Mouse (Mus musculus): ENCODE measurements around the gene Slx1b. TPM values are rescaled to one million over a fixed set of nuclear protein-coding genes. Genes with fewer than 3 reads are reported as not detected.

The Slx1b gene
- polyA plus RNA-seq, 1 experiment from 2014 or later = 3.0 TPM

DNA sequence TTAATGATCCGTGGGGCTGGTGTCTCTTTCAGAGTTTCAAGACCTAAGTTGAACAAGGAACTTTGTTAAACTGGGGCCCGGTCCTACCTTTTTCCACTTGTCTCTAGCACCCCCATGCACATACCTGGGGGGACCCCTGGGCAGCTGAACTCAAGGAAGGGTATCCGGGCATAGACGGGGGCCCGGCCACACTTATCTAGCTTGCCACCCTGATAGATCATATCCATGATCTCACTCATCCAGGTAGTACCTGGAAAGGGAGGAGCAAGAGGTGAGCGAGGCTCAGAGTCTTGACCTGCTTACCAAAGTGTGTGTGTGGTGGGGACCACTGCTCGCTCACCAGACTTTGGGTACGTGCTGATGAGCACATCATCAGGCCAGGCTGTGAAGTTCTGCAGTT, 20.5 kb downstream of the Slx1b start:
- Histone ChIP-seq H3K36me3 (replicated peaks) (peaks cover 47% of the 10 kb centered on the region), H3K4me1 (replicated peaks) (peaks cover 27% of the 10 kb centered on the region), H3K4me2 (peak overlapping the region; percentile 44; the same call in 1 of the 2 replicates), H3K27me3 (no peaks in the 10 kb centered on the region), H3K27ac (replicated peaks) (no peak overlapping the region), H3K4me3 (replicated peaks) (peak overlapping the region; percentile 28; the same call in 1 of the 2 replicates), H3K9ac (no peak overlapping the region), H3K9me3 (replicated peaks) (no peaks in the 10 kb centered on the region)
- ATAC-seq (ENCODE audit: insufficient read depth) = no peak
- WGBS (ENCODE audit: insufficient replicate concordance) = 78% methylated on average over 8 of the region's 8 CpGs

GRCm38 (mm10) chr7:126672111-126672510, 23.5 kb downstream of the Slx1b start:
- H3K4me3 ChIP-seq (replicated peaks) = no peak overlapping the region
- 87% methylated on average over 9 of the region's 9 CpGs for WGBS (ENCODE audit: insufficient replicate concordance)
- no peak overlapping the region for H3K27ac ChIP-seq (replicated peaks)
- H3K9me3 ChIP-seq (replicated peaks) = no peaks in the 10 kb centered on the region
- peaks cover 26% of the 10 kb centered on the region for H3K4me1 ChIP-seq (replicated peaks)
- H3K36me3 ChIP-seq (replicated peaks) = peaks cover 50% of the 10 kb centered on the region
- H3K9ac ChIP-seq = no peak overlapping the region
- H3K4me2 ChIP-seq = no peak overlapping the region
- H3K27me3 ChIP-seq = no peaks in the 10 kb centered on the region
- ATAC-seq (ENCODE audit: insufficient read depth) = no peak

DNA sequence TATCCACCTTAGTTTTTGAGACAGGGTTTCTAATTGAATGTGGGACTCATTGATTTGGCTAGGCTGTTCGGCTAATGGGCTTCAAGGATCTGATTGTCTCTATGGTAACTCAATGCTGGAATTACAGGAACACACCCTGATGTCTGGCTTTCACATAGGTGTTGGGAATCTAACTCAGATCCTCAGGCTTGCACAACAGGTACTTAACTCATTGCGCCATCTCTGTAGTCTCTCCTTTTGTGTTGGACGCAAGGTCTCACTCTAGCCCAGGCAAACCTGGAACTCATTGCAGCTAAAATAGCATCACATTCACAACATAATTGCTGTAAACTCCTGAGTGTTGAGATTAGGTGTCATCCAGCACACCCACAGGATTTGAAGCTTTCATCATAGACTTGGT, 25.4 kb downstream of the Slx1b start:
- Histone ChIP-seq H3K4me2 (no peak overlapping the region), H3K36me3 (replicated peaks) (peaks cover 61% of the 10 kb centered on the region), H3K27ac (replicated peaks) (no peak overlapping the region), H3K9ac (no peak overlapping the region), H3K27me3 (no peaks in the 10 kb centered on the region), H3K4me1 (replicated peaks) (peaks cover 8% of the 10 kb centered on the region), H3K9me3 (replicated peaks) (no peaks in the 10 kb centered on the region), H3K4me3 (replicated peaks) (no peak overlapping the region)
- no peak for ATAC-seq (ENCODE audit: insufficient read depth)
- 79% methylated on average over 3 of the region's 3 CpGs for WGBS (ENCODE audit: insufficient replicate concordance)

- WGBS (ENCODE audit: insufficient replicate concordance) = 63% methylated on average over 5 of the region's 5 CpGs
- Histone ChIP-seq H3K4me3 (replicated peaks) (no peak overlapping the region), H3K4me2 (no peak overlapping the region), H3K9ac (no peak overlapping the region), H3K9me3 (replicated peaks) (no peaks in the 10 kb centered on the region), H3K27ac (replicated peaks) (peak overlapping the region; percentile 19; the same call in 1 of the 2 replicates), H3K4me1 (replicated peaks) (peaks cover 16% of the 10 kb centered on the region), H3K36me3 (replicated peaks) (peaks cover 73% of the 10 kb centered on the region), H3K27me3 (no peaks in the 10 kb centered on the region)
- ATAC-seq (ENCODE audit: insufficient read depth) = no peak
Measured at GRCm38 (mm10) chr7:126668452-126668851, 27.1 kb downstream of the Slx1b start.

GRCm38 (mm10) chr7:126667495-126668090, 28.0 kb downstream of the Slx1b start:
- Histone ChIP-seq H3K4me3 (replicated peaks) (no peak overlapping the region), H3K9ac (no peak overlapping the region), H3K4me2 (no peak overlapping the region), H3K27me3 (no peaks in the 10 kb centered on the region), H3K9me3 (replicated peaks) (no peaks in the 10 kb centered on the region), H3K27ac (replicated peaks) (peak overlapping the region; percentile 19; the same call in 1 of the 2 replicates), H3K36me3 (replicated peaks) (peaks cover 73% of the 10 kb centered on the region), H3K4me1 (replicated peaks) (peaks cover 16% of the 10 kb centered on the region)
- ATAC-seq (ENCODE audit: insufficient read depth) = no peak
- 67% methylated on average over 9 of the region's 9 CpGs for WGBS (ENCODE audit: insufficient replicate concordance)

- Histone ChIP-seq H3K9ac (no peak overlapping the region), H3K9me3 (replicated peaks) (no peaks in the 10 kb centered on the region), H3K4me1 (replicated peaks) (peaks cover 16% of the 10 kb centered on the region), H3K27me3 (no peaks in the 10 kb centered on the region), H3K36me3 (replicated peaks) (peaks cover 58% of the 10 kb centered on the region), H3K27ac (replicated peaks) (no peak overlapping the region), H3K4me3 (replicated peaks) (no peak overlapping the region), H3K4me2 (no peak overlapping the region)
- 83% methylated on average over 3 of the region's 3 CpGs for WGBS (ENCODE audit: insufficient replicate concordance)
- ATAC-seq (ENCODE audit: insufficient read depth) = no peak
Measured at GRCm38 (mm10) chr7:126665269-126665668, 30.3 kb downstream of the Slx1b start.

DNA sequence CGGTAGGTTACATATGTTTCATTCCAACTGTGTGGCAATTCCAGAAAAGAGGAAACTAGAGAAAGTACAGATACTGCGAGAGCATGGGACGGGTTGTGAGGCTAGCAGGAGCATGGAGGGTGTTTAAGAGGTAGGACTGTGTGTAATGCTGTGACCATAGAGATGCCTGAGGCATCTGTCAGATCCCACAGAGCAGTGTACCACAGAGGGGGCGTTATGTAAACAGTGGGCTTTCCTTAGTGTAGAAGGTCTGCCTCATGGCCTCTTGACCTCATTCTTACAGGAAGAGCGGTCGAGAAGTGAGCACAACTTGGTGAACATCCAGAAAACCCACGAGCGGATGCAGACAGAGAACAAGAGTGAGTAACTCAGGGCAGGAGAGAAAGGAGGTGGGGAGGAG, 31.9 kb downstream of the Slx1b start:
- no peak overlapping the region for H3K9ac ChIP-seq
- ATAC-seq (ENCODE audit: insufficient read depth) = no peak
- H3K36me3 ChIP-seq (replicated peaks) = peaks cover 54% of the 10 kb centered on the region
- no peak overlapping the region for H3K27ac ChIP-seq (replicated peaks)
- H3K9me3 ChIP-seq (replicated peaks) = no peaks in the 10 kb centered on the region
- 66% methylated on average over 8 of the region's 8 CpGs for WGBS (ENCODE audit: insufficient replicate concordance)
- no peaks in the 10 kb centered on the region for H3K27me3 ChIP-seq
- H3K4me3 ChIP-seq (replicated peaks) = no peak overlapping the region
- H3K4me1 ChIP-seq (replicated peaks) = peaks cover 16% of the 10 kb centered on the region
- H3K4me2 ChIP-seq = no peak overlapping the region

DNA sequence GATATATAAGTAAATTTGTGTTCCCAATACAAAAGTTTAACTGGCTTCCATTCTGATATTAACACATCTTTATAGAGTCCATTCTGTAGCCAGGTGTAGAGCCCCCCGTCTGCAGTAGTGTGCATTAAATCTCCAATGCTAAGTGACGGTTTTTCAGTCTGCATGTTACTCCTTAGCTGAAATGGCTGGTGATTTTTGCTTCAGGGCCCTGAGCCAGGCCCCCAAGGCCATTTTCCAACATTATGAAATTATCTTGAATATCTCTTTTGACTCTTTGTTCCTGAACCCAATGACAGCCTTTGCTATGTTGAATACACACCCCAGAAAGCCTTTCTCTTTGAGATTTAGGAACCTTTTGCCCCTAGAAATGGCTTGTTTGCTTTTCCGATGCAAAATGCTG, 35.8 kb downstream of the Slx1b start:
- Histone ChIP-seq H3K9me3 (replicated peaks) (no peaks in the 10 kb centered on the region), H3K4me2 (no peak overlapping the region), H3K36me3 (replicated peaks) (peaks cover 30% of the 10 kb centered on the region), H3K4me1 (replicated peaks) (peaks cover 37% of the 10 kb centered on the region), H3K9ac (no peak overlapping the region), H3K27ac (replicated peaks) (no peak overlapping the region), H3K27me3 (no peaks in the 10 kb centered on the region), H3K4me3 (replicated peaks) (no peak overlapping the region)
- WGBS (ENCODE audit: insufficient replicate concordance) = 70% methylated on average over 3 of the region's 3 CpGs
- ATAC-seq (ENCODE audit: insufficient read depth) = no peak

DNA sequence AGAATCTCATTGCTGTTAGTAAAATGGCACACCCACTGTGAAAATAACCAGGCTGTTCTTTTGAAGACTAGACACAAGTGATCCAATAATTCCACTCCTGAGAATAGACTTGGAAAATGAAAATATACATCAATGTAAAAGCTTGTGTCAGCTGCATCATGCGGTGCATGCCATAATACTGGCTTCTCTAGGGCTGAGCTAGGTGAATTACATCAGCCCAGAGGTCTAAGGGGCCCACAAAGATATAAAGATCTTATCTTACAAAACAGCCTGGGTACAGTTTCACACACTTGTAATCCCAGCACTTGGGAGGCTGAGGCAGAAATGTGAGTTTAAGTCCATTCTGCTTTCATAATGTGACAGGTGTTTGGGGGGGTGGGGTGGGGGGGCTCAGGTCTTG, 38.1 kb downstream of the Slx1b start:
- H3K27me3 ChIP-seq = no peaks in the 10 kb centered on the region
- H3K36me3 ChIP-seq (replicated peaks) = peaks cover 7% of the 10 kb centered on the region
- H3K9ac ChIP-seq = no peak overlapping the region
- ATAC-seq (ENCODE audit: insufficient read depth) = no peak
- 74% methylated on average over 1 of the region's 1 CpGs for WGBS (ENCODE audit: insufficient replicate concordance)
- no peak overlapping the region for H3K4me2 ChIP-seq
- H3K4me3 ChIP-seq (replicated peaks) = no peak overlapping the region
- no peak overlapping the region for H3K27ac ChIP-seq (replicated peaks)
- H3K4me1 ChIP-seq (replicated peaks) = peaks cover 42% of the 10 kb centered on the region
- H3K9me3 ChIP-seq (replicated peaks) = no peaks in the 10 kb centered on the region

DNA sequence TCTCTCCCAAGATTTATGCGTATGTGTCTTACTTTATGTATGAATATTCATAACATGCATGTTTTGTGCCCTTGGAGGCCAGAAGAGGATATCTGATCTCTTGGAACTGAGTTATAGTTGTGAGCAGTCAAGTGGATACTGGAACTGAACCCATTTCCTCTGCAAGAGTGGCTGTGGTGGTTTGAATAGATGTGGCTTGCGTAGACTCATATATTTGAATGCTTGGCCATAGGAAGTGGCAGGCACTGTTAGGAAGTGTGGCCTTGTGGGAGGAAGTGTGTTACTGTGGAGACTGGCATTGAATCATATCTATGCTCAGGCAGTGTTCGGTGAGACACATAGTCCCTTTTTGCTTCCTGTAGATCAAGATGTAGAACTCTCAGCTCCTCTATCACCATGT, 39.9 kb downstream of the Slx1b start:
- ATAC-seq (ENCODE audit: insufficient read depth) = no peak
- Histone ChIP-seq H3K9ac (no peak overlapping the region), H3K4me2 (no peak overlapping the region), H3K36me3 (replicated peaks) (no peaks in the 10 kb centered on the region), H3K4me1 (replicated peaks) (peaks cover 61% of the 10 kb centered on the region), H3K4me3 (replicated peaks) (no peak overlapping the region), H3K9me3 (replicated peaks) (no peaks in the 10 kb centered on the region), H3K27me3 (no peaks in the 10 kb centered on the region), H3K27ac (replicated peaks) (peak overlapping the region; percentile 64; the same call in 1 of the 2 replicates)
- 53% methylated on average over 3 of the region's 3 CpGs for WGBS (ENCODE audit: insufficient replicate concordance)

DNA sequence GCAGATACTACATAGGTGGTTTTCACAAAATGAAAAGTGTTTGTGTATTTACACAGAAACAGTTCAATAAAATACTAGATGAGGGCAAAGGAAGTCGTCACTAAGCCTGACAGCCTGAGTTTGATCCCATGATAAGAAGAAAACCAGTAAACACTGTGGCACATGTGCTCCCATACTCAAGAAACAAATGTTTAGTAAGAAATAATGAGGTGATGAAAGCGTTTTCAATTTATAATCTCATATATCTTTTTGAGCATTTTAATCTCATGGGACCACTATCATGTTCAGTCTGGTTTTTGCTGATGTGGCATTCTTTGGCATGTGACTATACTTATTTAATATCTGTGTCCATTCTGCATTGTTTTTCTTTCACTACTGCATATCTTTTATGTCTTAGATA, 41.6 kb downstream of the Slx1b start:
- 35% methylated on average over 2 of the region's 2 CpGs for WGBS (ENCODE audit: insufficient replicate concordance)
- H3K4me1 ChIP-seq (replicated peaks) = peaks cover 74% of the 10 kb centered on the region

GRCm38 (mm10) chr7:126650852-126651251, 44.7 kb downstream of the Slx1b start:
- Histone ChIP-seq H3K9ac (no peak overlapping the region), H3K4me2 (peak overlapping the region; percentile 89), H3K4me3 (replicated peaks) (peak overlapping the region; percentile 80; the same call in 1 of the 2 replicates), H3K27ac (replicated peaks) (peak overlapping the region; percentile 98), H3K27me3 (no peaks in the 10 kb centered on the region), H3K4me1 (replicated peaks) (peaks cover 61% of the 10 kb centered on the region), H3K9me3 (replicated peaks) (no peaks in the 10 kb centered on the region), H3K36me3 (replicated peaks) (no peaks in the 10 kb centered on the region)
- no peak for ATAC-seq (ENCODE audit: insufficient read depth)
- 9% methylated on average over 2 of the region's 2 CpGs for WGBS (ENCODE audit: insufficient replicate concordance)

More for the DNA sequence above, 41.6 kb downstream of the Slx1b start:
- Histone ChIP-seq H3K36me3 (replicated peaks) (no peaks in the 10 kb centered on the region), H3K27ac (replicated peaks) (no peak overlapping the region), H3K27me3 (no peaks in the 10 kb centered on the region), H3K4me3 (replicated peaks) (no peak overlapping the region), H3K9ac (no peak overlapping the region), H3K4me2 (no peak overlapping the region), H3K9me3 (replicated peaks) (no peaks in the 10 kb centered on the region)
- no peak for ATAC-seq (ENCODE audit: insufficient read depth)

All from liver, embryonic 15.5 days (tissue).